Mouse (Mus musculus) G1E (cell line): ENCODE results near the gene Olfr231.

Experiments used
- CTCF ChIP-seq: IDR thresholded peaks from 2 replicates; pipeline ENCODE4 v1.5.1; 2012; ENCODE audit warnings: low read depth, low read length, inconsistent platforms, mixed read lengths
- GATA1 ChIP-seq: IDR thresholded peaks from 2 replicates; pipeline ENCODE4 v1.6.1; 2012; ENCODE audit warnings: borderline replicate concordance, low read length, inconsistent platforms, mixed read lengths
- TAL1 ChIP-seq: conservative IDR thresholded peaks from 2 replicates; pipeline ENCODE4 v1.6.1; 2012; ENCODE audit warnings: low read depth, low read length, inconsistent platforms, mixed read lengths

DNA sequence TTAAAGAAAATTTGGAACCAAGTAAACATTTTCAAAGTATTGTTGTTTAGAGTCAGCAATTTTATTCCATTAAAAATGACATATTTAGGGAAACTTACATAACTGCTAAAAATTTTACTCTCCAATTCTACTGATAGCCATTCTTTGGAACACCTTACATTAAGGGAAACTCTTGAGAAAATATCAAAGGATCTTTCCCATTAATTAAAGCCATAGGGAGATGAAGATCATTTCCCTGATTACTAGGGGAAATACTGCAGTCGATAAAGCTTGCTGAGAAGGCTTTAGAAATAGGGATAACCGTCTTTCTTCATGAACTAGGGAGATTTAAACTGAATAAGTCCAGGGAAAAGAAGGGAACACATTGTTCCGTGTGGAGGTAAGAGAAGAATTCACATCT lies 10.3 kb upstream of the Olfr231 start, which contains the start of gene Olfr424:
- TF ChIP-seq CTCF (no peak), TAL1 (no peak), GATA1 (no peak)
